Mouse (Mus musculus): Measurements from ENCODE around the gene Svep1. TPM values are rescaled to one million over a fixed set of nuclear protein-coding genes. Genes with fewer than 3 reads are reported as not detected.
A peak's percentile ranks its signal among the peaks of the same experiment; 100 is the strongest.

The Svep1 gene
- polyA plus RNA-seq, 1 experiment from 2014 or later = 0.90 TPM

GRCm38 (mm10) chr4:58197230-58197629 lies 9.4 kb downstream of the Svep1 start:
- Histone ChIP-seq H3K4me3 (replicated peaks) (no peak overlapping the region), H3K4me2 (no peak overlapping the region), H3K36me3 (no peaks in the 10 kb centered on the region), H3K9ac (replicated peaks) (no peak overlapping the region), H3K27ac (replicated peaks) (peak overlapping the region; percentile 58; the same call in 1 of the 2 replicates), H3K9me3 (replicated peaks) (no peaks in the 10 kb centered on the region), H3K4me1 (no peaks in the 10 kb centered on the region), H3K27me3 (replicated peaks) (no peaks in the 10 kb centered on the region)
- ATAC-seq (ENCODE audit: low FRiP score) = peak; percentile 77; the same call in 1 of the 2 replicates
- 73% methylated on average over 4 of the region's 4 CpGs for WGBS

- no peak overlapping the region for H3K4me3 ChIP-seq (replicated peaks)
- no peak overlapping the region for H3K9ac ChIP-seq (replicated peaks)
- ATAC-seq (ENCODE audit: low FRiP score) = peak; percentile 70
- H3K36me3 ChIP-seq = no peaks in the 10 kb centered on the region
- H3K27ac ChIP-seq (replicated peaks) = peak overlapping the region; percentile 58; the same call in 1 of the 2 replicates
- WGBS = 71% methylated on average over 4 of the region's 4 CpGs
- H3K27me3 ChIP-seq (replicated peaks) = no peaks in the 10 kb centered on the region
- H3K4me1 ChIP-seq = no peaks in the 10 kb centered on the region
- no peaks in the 10 kb centered on the region for H3K9me3 ChIP-seq (replicated peaks)
- H3K4me2 ChIP-seq = no peak overlapping the region
Measured at GRCm38 (mm10) chr4:58196795-58197194, 9.9 kb downstream of the Svep1 start.

GRCm38 (mm10) chr4:58195936-58196335 lies 10.7 kb downstream of the Svep1 start:
- H3K27ac ChIP-seq (replicated peaks) = no peak overlapping the region
- no peaks in the 10 kb centered on the region for H3K9me3 ChIP-seq (replicated peaks)
- no peak overlapping the region for H3K4me3 ChIP-seq (replicated peaks)
- no peaks in the 10 kb centered on the region for H3K36me3 ChIP-seq
- ATAC-seq (ENCODE audit: low FRiP score) = no peak
- no peak overlapping the region for H3K4me2 ChIP-seq
- WGBS = 94% methylated on average over 2 of the region's 2 CpGs
- no peak overlapping the region for H3K9ac ChIP-seq (replicated peaks)
- no peaks in the 10 kb centered on the region for H3K27me3 ChIP-seq (replicated peaks)
- H3K4me1 ChIP-seq = no peaks in the 10 kb centered on the region

- H3K4me2 ChIP-seq = no peak overlapping the region
- no peaks in the 10 kb centered on the region for H3K36me3 ChIP-seq
- 70% methylated on average over 5 of the region's 5 CpGs for WGBS
- ATAC-seq (ENCODE audit: low FRiP score) = no peak
- no peak overlapping the region for H3K9ac ChIP-seq (replicated peaks)
- no peaks in the 10 kb centered on the region for H3K4me1 ChIP-seq
- no peak overlapping the region for H3K4me3 ChIP-seq (replicated peaks)
- H3K27me3 ChIP-seq (replicated peaks) = no peaks in the 10 kb centered on the region
- H3K27ac ChIP-seq (replicated peaks) = no peak overlapping the region
- no peaks in the 10 kb centered on the region for H3K9me3 ChIP-seq (replicated peaks)
Measured at GRCm38 (mm10) chr4:58189281-58189680, 17.4 kb downstream of the Svep1 start.

GRCm38 (mm10) chr4:58185401-58185800 lies 21.3 kb downstream of the Svep1 start:
- H3K9ac ChIP-seq (replicated peaks) = no peak overlapping the region
- H3K36me3 ChIP-seq = no peaks in the 10 kb centered on the region
- no peak overlapping the region for H3K4me2 ChIP-seq
- no peaks in the 10 kb centered on the region for H3K9me3 ChIP-seq (replicated peaks)
- H3K27ac ChIP-seq (replicated peaks) = no peak overlapping the region
- no peak for ATAC-seq (ENCODE audit: low FRiP score)
- WGBS = 91% methylated on average over 3 of the region's 3 CpGs
- H3K4me3 ChIP-seq (replicated peaks) = no peak overlapping the region
- H3K27me3 ChIP-seq (replicated peaks) = no peaks in the 10 kb centered on the region
- H3K4me1 ChIP-seq = no peaks in the 10 kb centered on the region

GRCm38 (mm10) chr4:58184681-58185341 lies 21.8 kb downstream of the Svep1 start:
- ATAC-seq (ENCODE audit: low FRiP score) = no peak
- H3K27ac ChIP-seq (replicated peaks) = no peak overlapping the region
- no peaks in the 10 kb centered on the region for H3K9me3 ChIP-seq (replicated peaks)
- H3K4me2 ChIP-seq = no peak overlapping the region
- H3K9ac ChIP-seq (replicated peaks) = no peak overlapping the region
- H3K4me1 ChIP-seq = no peaks in the 10 kb centered on the region
- no peaks in the 10 kb centered on the region for H3K27me3 ChIP-seq (replicated peaks)
- H3K36me3 ChIP-seq = no peaks in the 10 kb centered on the region
- H3K4me3 ChIP-seq (replicated peaks) = no peak overlapping the region
- 85% methylated on average over 5 of the region's 5 CpGs for WGBS

- ATAC-seq (ENCODE audit: low FRiP score) = no peak
- Histone ChIP-seq H3K4me2 (no peak overlapping the region), H3K27me3 (replicated peaks) (no peaks in the 10 kb centered on the region), H3K4me3 (replicated peaks) (no peak overlapping the region), H3K9me3 (replicated peaks) (no peaks in the 10 kb centered on the region), H3K27ac (replicated peaks) (no peak overlapping the region), H3K36me3 (no peaks in the 10 kb centered on the region), H3K9ac (replicated peaks) (no peak overlapping the region), H3K4me1 (no peaks in the 10 kb centered on the region)
- 92% methylated on average over 4 of the region's 4 CpGs for whole genome bisulfite sequencing
Measured at GRCm38 (mm10) chr4:58183897-58184296, 22.8 kb downstream of the Svep1 start.

GRCm38 (mm10) chr4:58178489-58178888 lies 28.2 kb downstream of the Svep1 start:
- Histone ChIP-seq H3K36me3 (no peaks in the 10 kb centered on the region), H3K27me3 (replicated peaks) (no peaks in the 10 kb centered on the region), H3K9me3 (replicated peaks) (no peaks in the 10 kb centered on the region), H3K4me2 (no peak overlapping the region), H3K4me1 (no peaks in the 10 kb centered on the region), H3K4me3 (replicated peaks) (no peak overlapping the region), H3K27ac (replicated peaks) (no peak overlapping the region), H3K9ac (replicated peaks) (no peak overlapping the region)
- no peak for ATAC-seq (ENCODE audit: low FRiP score)
- 87% methylated on average over 6 of the region's 6 CpGs for WGBS

GRCm38 (mm10) chr4:58177256-58177655 lies 29.4 kb downstream of the Svep1 start:
- Histone ChIP-seq H3K9ac (replicated peaks) (no peak overlapping the region), H3K27ac (replicated peaks) (no peak overlapping the region), H3K36me3 (no peaks in the 10 kb centered on the region), H3K4me2 (no peak overlapping the region), H3K9me3 (replicated peaks) (no peaks in the 10 kb centered on the region), H3K4me3 (replicated peaks) (no peak overlapping the region), H3K27me3 (replicated peaks) (no peaks in the 10 kb centered on the region), H3K4me1 (no peaks in the 10 kb centered on the region)
- ATAC-seq (ENCODE audit: low FRiP score) = no peak
- 87% methylated on average over 15 of the region's 15 CpGs for WGBS

- Histone ChIP-seq H3K9ac (replicated peaks) (no peak overlapping the region), H3K36me3 (no peaks in the 10 kb centered on the region), H3K27me3 (replicated peaks) (no peaks in the 10 kb centered on the region), H3K4me1 (no peaks in the 10 kb centered on the region), H3K9me3 (replicated peaks) (no peaks in the 10 kb centered on the region), H3K4me2 (no peak overlapping the region), H3K4me3 (replicated peaks) (no peak overlapping the region), H3K27ac (replicated peaks) (no peak overlapping the region)
- ATAC-seq (ENCODE audit: low FRiP score) = no peak
- WGBS = 78% methylated on average over 4 of the region's 4 CpGs
Measured at GRCm38 (mm10) chr4:58174435-58174987, 32.1 kb downstream of the Svep1 start.

- Histone ChIP-seq H3K27ac (replicated peaks) (no peak overlapping the region), H3K4me2 (no peak overlapping the region), H3K9me3 (replicated peaks) (no peaks in the 10 kb centered on the region), H3K4me3 (replicated peaks) (no peak overlapping the region), H3K36me3 (no peaks in the 10 kb centered on the region), H3K4me1 (no peaks in the 10 kb centered on the region), H3K9ac (replicated peaks) (no peak overlapping the region), H3K27me3 (replicated peaks) (no peaks in the 10 kb centered on the region)
- ATAC-seq (ENCODE audit: low FRiP score) = no peak
- WGBS = 52% methylated on average over 6 of the region's 6 CpGs
Measured at GRCm38 (mm10) chr4:58173401-58173800, 33.3 kb downstream of the Svep1 start.

DNA sequence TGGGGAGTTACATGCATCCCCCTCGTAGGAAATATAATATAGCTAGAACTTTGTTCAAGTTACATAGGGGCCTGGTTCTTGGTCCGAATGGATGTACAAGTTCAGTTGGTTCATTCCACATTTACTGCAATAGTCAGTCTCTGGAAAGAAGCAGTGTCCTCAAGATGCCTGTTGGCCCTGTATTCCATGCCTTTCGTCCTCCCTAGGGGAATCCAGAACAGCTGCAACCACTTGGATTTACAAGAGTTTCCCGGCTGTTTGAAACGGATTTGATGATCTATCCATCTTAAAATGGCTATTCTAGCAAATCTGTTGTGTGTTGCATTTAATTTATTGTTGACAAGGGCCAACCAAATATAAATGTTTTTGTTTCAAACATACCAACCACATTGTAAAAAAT lies 36.2 kb downstream of the Svep1 start:
- Histone ChIP-seq H3K4me1 (no peaks in the 10 kb centered on the region), H3K4me2 (no peak overlapping the region), H3K9ac (replicated peaks) (no peak overlapping the region), H3K4me3 (replicated peaks) (no peak overlapping the region), H3K27me3 (replicated peaks) (no peaks in the 10 kb centered on the region), H3K27ac (replicated peaks) (no peak overlapping the region), H3K9me3 (replicated peaks) (no peaks in the 10 kb centered on the region), H3K36me3 (no peaks in the 10 kb centered on the region)
- ATAC-seq (ENCODE audit: low FRiP score) = no peak
- 75% methylated on average over 5 of the region's 5 CpGs for WGBS

All from neural tube, embryonic 15.5 days (tissue).